Mouse (Mus musculus) megakaryocyte, embryonic 14.5 days (primary cell): ENCODE measurements at regions not wholly inside any gene's neighbourhood (a gene's known extent, or its start where the extent isn't known, plus 50 kb on each side); places are given as distances from the start of the nearest gene placed in this dataset.

Source experiments
- FLI1 ChIP-seq: IDR thresholded peaks from 2 replicates; pipeline ENCODE4 v1.6.1; 2012; ENCODE audit warnings: low read length, inconsistent platforms, mixed read lengths
- GATA1 ChIP-seq: IDR thresholded peaks from 3 replicates; pipeline ENCODE4 v1.6.1; 2012; ENCODE audit warnings: mixed read lengths, low read length, inconsistent platforms, borderline replicate concordance

- no peak for TF ChIP-seq GATA1
- no peak for TF ChIP-seq FLI1
Observed at GRCm38 (mm10) chr2:50852413-50852919, 296.4 kb downstream of the Rnd3 start.
